Mouse (Mus musculus) heart, postnatal 0 days (tissue): ENCODE measurements around the gene Fpr3. TPM values are rescaled to one million over a fixed set of nuclear protein-coding genes. Genes with fewer than 3 reads are reported as not detected.

Experiments
- ATAC-seq: fragments of 200-750 bp; cut with Nextera tagmentation; 2 replicates; pipeline ENCODE4 v1.8.0; 2017; ENCODE audit warnings: low read depth, moderate number of reproducible peaks, moderate library complexity; ENCODE audit not compliant: insufficient read depth
- DNase-seq: peaks from one replicate; pipeline ENCODE4 v3.0.0-alpha.2; 2016; ENCODE audit warnings: low spot score
- H3K27ac ChIP-seq: fragments of 300-500 bp; sonication (generic); 2 replicates; pipeline ENCODE4 v1.5.1; 2014; ENCODE audit warnings: low read depth, mild to moderate bottlenecking
- H3K27me3 ChIP-seq: fragments of 300-500 bp; sonication (generic); 2 replicates; pipeline ENCODE4 v1.6.1; 2014; ENCODE audit warnings: low read length, mixed read lengths; ENCODE audit not compliant: control insufficient read depth, insufficient read depth
- H3K36me3 ChIP-seq: fragments of 300-500 bp; sonication (generic); replicated peaks from 2 replicates; pipeline ENCODE4 v1.6.1; 2014; ENCODE audit warnings: low read length, mixed read lengths; ENCODE audit not compliant: control insufficient read depth, insufficient read depth
- H3K4me1 ChIP-seq: fragments of 300-500 bp; sonication (generic); 2 replicates; pipeline ENCODE4 v1.6.1; 2014; ENCODE audit warnings: antibody characterized with exemption; ENCODE audit not compliant: control insufficient read depth, insufficient read depth
- H3K4me2 ChIP-seq: fragments of 300-500 bp; sonication (generic); 2 replicates; pipeline ENCODE4 v1.6.1; 2014; ENCODE audit warnings: low read depth, mild to moderate bottlenecking, low read length, moderate library complexity
- H3K4me3 ChIP-seq: fragments of 300-500 bp; sonication (generic); 2 replicates; pipeline ENCODE4 v1.5.1; 2014; ENCODE audit warnings: low read depth, low read length
- H3K9ac ChIP-seq: fragments of 300-500 bp; sonication (generic); replicated peaks from 2 replicates; pipeline ENCODE4 v1.6.1; 2014; ENCODE audit warnings: low read depth, low read length, mixed read lengths
- H3K9me3 ChIP-seq: fragments of 300-500 bp; sonication (generic); replicated peaks from 2 replicates; pipeline ENCODE4 v1.6.1; 2016; ENCODE audit warnings: low read length; ENCODE audit not compliant: control insufficient read depth
- CTCF ChIP-seq: IDR thresholded peaks from 2 replicates; pipeline ENCODE4 v1.5.1; 2016; ENCODE audit warnings: antibody characterized with exemption, control low read depth, low read depth
- EP300 ChIP-seq: IDR thresholded peaks from 2 replicates; pipeline ENCODE4 v1.6.1; 2016; ENCODE audit warnings: antibody characterized with exemption, low read depth
- WGBS: fragments of 180-500 bp; shearing (Covaris S2); extraction: QIAGEN DNeasy Blood & Tissue Kit; methylation state at CpG from one replicate; pipeline ENCODE4 v1.1.7; 2014; 5-methylcytosine and 5-hydroxymethylcytosine counted together
- polyA plus RNA-seq: library from polyadenylated mRNA; unstranded; fragments of >200 nt; fragmentation: Nextera tagmentation; extraction: Ambion mirVana; gene quantifications from 2 replicates; pipeline ENCODE4 v1.2.1, GENCODE M21; 2015
- total RNA-seq: library from RNA; depleted of rRNA; stranded (reverse); fragments of >200 nt; gene quantifications from 2 replicates; pipeline ENCODE4 v1.2.3, GENCODE M21; 2014; ENCODE audit warnings: low replicate concordance

The Fpr3 gene
- total and polyA plus RNA-seq, 2 experiments from 2014 or later: not detected

- Histone ChIP-seq H3K9me3 (no peaks in the 10 kb centered on the region), H3K27me3 (no peaks in the 10 kb centered on the region), H3K36me3 (no peaks in the 10 kb centered on the region), H3K4me1 (no peaks in the 10 kb centered on the region), H3K4me3 (no peak overlapping the region), H3K9ac (no peak overlapping the region), H3K27ac (no peak overlapping the region), H3K4me2 (no peak overlapping the region)
- 92% methylated on average over 1 of the region's 1 CpGs for WGBS
- TF ChIP-seq EP300 (no peak), CTCF (no peak)
- ATAC-seq: no peak
- no peak for DNase-seq
Observed at GRCm38 (mm10) chr17:17857446-17857845, 30.2 kb upstream of the Fpr3 start.

GRCm38 (mm10) chr17:17860110-17860509 is 27.5 kb upstream of the Fpr3 start:
- TF ChIP-seq EP300: no peak
- peak; percentile 13; the same call in 1 of the 2 replicates for TF ChIP-seq CTCF
- H3K4me3 ChIP-seq: no peak overlapping the region
- ATAC-seq: no peak
- no peaks in the 10 kb centered on the region for H3K9me3 ChIP-seq
- no peak overlapping the region for H3K9ac ChIP-seq
- H3K4me1 ChIP-seq: no peaks in the 10 kb centered on the region
- no peak overlapping the region for H3K27ac ChIP-seq
- H3K4me2 ChIP-seq: no peak overlapping the region
- 0 out of 2 replicates have a peak, but pooled peaks cover 4% of the 10 kb centered on the region for H3K36me3 ChIP-seq
- 83% methylated on average over 3 of the region's 3 CpGs for WGBS
- no peak for DNase-seq
- no peaks in the 10 kb centered on the region for H3K27me3 ChIP-seq

GRCm38 (mm10) chr17:17862360-17862759 is 25.3 kb upstream of the Fpr3 start:
- Histone ChIP-seq H3K4me2 (no peak overlapping the region), H3K27me3 (no peaks in the 10 kb centered on the region), H3K27ac (no peak overlapping the region), H3K4me3 (no peak overlapping the region), H3K4me1 (no peaks in the 10 kb centered on the region), H3K36me3 (0 out of 2 replicates have a peak, but pooled peaks cover 4% of the 10 kb centered on the region), H3K9ac (no peak overlapping the region), H3K9me3 (no peaks in the 10 kb centered on the region)
- 31% methylated on average over 1 of the region's 1 CpGs for WGBS
- 0 out of 2 replicates have a peak, but pooled peaks have one; percentile 36 for ATAC-seq
- DNase-seq: peak; percentile 29
- TF ChIP-seq CTCF (no peak), EP300 (no peak)

GRCm38 (mm10) chr17:17865168-17865567 is 22.5 kb upstream of the Fpr3 start:
- TF ChIP-seq CTCF: no peak
- DNase-seq: no peak
- no peak overlapping the region for H3K4me3 ChIP-seq
- no peak overlapping the region for H3K9ac ChIP-seq
- 0 out of 2 replicates have a peak, but pooled peaks cover 4% of the 10 kb centered on the region for H3K36me3 ChIP-seq
- no peaks in the 10 kb centered on the region for H3K27me3 ChIP-seq
- H3K4me2 ChIP-seq: no peak overlapping the region
- H3K27ac ChIP-seq: no peak overlapping the region
- 53% methylated on average over 2 of the region's 2 CpGs for WGBS
- H3K9me3 ChIP-seq: no peaks in the 10 kb centered on the region
- no peak for ATAC-seq
- no peaks in the 10 kb centered on the region for H3K4me1 ChIP-seq

- Histone ChIP-seq H3K27me3 (no peaks in the 10 kb centered on the region), H3K9me3 (no peaks in the 10 kb centered on the region), H3K9ac (no peak overlapping the region), H3K4me2 (no peak overlapping the region), H3K36me3 (0 out of 2 replicates have a peak, but pooled peaks cover 4% of the 10 kb centered on the region), H3K27ac (no peak overlapping the region), H3K4me3 (no peak overlapping the region), H3K4me1 (no peaks in the 10 kb centered on the region)
- ATAC-seq: no peak
- TF ChIP-seq CTCF (no peak), EP300 (no peak)
- 82% methylated on average over 11 of the region's 11 CpGs for WGBS
- no peak for DNase-seq
Observed at GRCm38 (mm10) chr17:17866801-17867469, 20.7 kb upstream of the Fpr3 start.
